Mouse (Mus musculus) lung, postnatal 0 days (tissue): ENCODE measurements around the gene Hoxa2.

Experiments
- CTCF ChIP-seq: IDR thresholded peaks from 2 replicates; pipeline ENCODE4 v1.5.1; 2016; ENCODE audit warnings: antibody characterized with exemption, mild to moderate bottlenecking
- EP300 ChIP-seq: IDR thresholded peaks from 2 replicates; pipeline ENCODE4 v1.6.1; 2016; ENCODE audit warnings: antibody characterized with exemption, mild to moderate bottlenecking, control low read depth

DNA sequence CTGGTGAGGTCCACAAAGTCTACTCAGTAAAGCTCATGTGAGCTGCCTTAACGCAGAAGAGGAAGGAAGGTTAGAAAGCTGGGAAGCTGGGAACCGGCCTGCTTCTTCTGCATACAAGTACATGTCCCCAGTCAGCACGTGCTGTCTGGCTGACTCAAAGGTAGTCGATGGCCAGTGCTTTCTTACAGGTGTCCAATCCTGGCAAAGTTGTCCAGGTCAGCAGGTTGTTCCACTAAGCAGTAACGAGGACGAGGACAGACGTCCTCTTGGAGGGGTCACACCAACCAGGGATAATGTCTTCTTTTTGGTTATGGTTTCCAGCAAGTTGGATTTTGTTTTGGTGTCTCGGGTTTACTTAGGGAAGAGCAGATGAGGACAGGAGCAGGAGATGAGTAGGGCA is 25.3 kb upstream of the Hoxa2 start:
- TF ChIP-seq CTCF (no peak), EP300 (no peak)
